Mouse (Mus musculus): ENCODE measurements at regions not wholly inside any gene's neighbourhood (a gene's known extent, or its start where the extent isn't known, plus 50 kb on each side); places are given as distances from the start of the nearest gene placed in this dataset.

DNA sequence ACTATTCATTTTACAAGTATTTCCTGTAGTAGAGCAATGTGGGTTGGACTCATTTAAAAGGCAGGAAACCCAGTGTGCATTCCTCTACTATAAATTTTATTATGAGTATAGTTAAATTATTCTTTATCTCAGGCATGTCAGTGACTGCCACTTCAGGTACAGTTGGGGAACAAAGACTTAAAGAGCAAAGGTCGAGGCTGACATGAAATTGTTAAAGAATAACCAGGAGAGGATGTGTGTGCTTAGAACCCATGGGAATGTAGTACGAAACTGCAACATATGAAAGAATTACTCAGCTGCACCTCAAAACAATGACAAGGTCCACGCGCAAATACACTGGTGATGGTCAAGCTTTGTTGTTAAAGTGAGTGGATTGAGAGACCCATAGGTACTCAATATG, 1583.4 kb upstream of the Slc10a2 start:
- TF ChIP-seq CTCF (IDR thresholded peaks at IDR 0.05; ENCODE audit: control insufficient read depth, insufficient read depth, insufficient read length) (no peak), MAX (IDR thresholded peaks at IDR 0.05) (no peak), FOSL1 (IDR thresholded peaks at IDR 0.05; ENCODE audit: insufficient read depth, low read length, poor library complexity, severe bottlenecking) (no peak)

Measured in C2C12 (cell line).